Mouse (Mus musculus): ENCODE results near the gene Copb1. TPM values are rescaled to one million over a fixed set of nuclear protein-coding genes. Genes with fewer than 3 reads are reported as not detected.
A peak's percentile ranks its signal among the peaks of the same experiment; 100 is the strongest.

Gene Copb1
- total RNA-seq (2021), result 10 to 100 TPM; 22.0 to 26.8 TPM
- long read RNA-seq, experiment 1, transcript Copb1-201 (22 exons, 3,346 nt), result major isoform, 38 of 41 reads
- long read RNA-seq, experiment 1, partial matches to known transcripts, result 0 of 41 reads
- long read RNA-seq, experiment 1, other reads (novel, unspliced or antisense), result 3 of 41 reads
- long read RNA-seq, experiment 2, transcript Copb1-201 (22 exons, 3,346 nt), result major isoform, 33 of 35 reads
- long read RNA-seq, experiment 2, partial matches to known transcripts, result 0 of 35 reads
- long read RNA-seq, experiment 2, other reads (novel, unspliced or antisense), result 2 of 35 reads

GRCm38 (mm10) chr7:114253885-114254833 is at the start of gene Copb1:
TSS of gene Copb1 (minus strand) at chr7:114254711.
- Histone ChIP-seq H3K4me3 (peak within 1 kb of the TSS; percentile 84), H3K27ac (peak within 1 kb of the TSS; percentile 96)
- intact Hi-C loops (cut with DNase I), result loop anchor here (2.0 kb wide), 1 partner anchor 21 kb away; no protein-coding TSS in a partner anchor
- DNase-seq, result peak; percentile 95
- TF ChIP-seq CTCF (IDR thresholded peaks at IDR 0.05), result no peak; the same call in 1 of the 2 replicates

GRCm38 (mm10) chr7:114301293-114301782 is 46.8 kb upstream of the Copb1 start:
- intact Hi-C loops (cut with DNase I), result no loop called here
- TF ChIP-seq CTCF (IDR thresholded peaks at IDR 0.05), result no peak
- Histone ChIP-seq H3K4me3 (no peak overlapping the region), H3K27ac (no peak overlapping the region)
- DNase-seq, result no peak

GRCm38 (mm10) chr7:114300782-114301181 is 46.3 kb upstream of the Copb1 start:
- Histone ChIP-seq H3K4me3 (no peak overlapping the region), H3K27ac (no peak overlapping the region)
- no peak for TF ChIP-seq CTCF (IDR thresholded peaks at IDR 0.05)
- no peak for DNase-seq
- intact Hi-C loops (cut with DNase I), result no loop called here

- no peak for TF ChIP-seq CTCF (IDR thresholded peaks at IDR 0.05)
- intact Hi-C loops (cut with DNase I), result loop anchor here (10.0 kb wide), 1 partner anchor 116 kb away; the partner anchor contains the start of gene Pde3b
- DNase-seq, result no peak
- H3K27ac ChIP-seq, result no peak overlapping the region
- H3K4me3 ChIP-seq, result no peak overlapping the region
Observed at GRCm38 (mm10) chr7:114299247-114299646, 44.7 kb upstream of the Copb1 start.

- DNase-seq, result no peak
- H3K4me3 ChIP-seq, result no peak overlapping the region
- intact Hi-C loops (cut with DNase I), result loop anchor here (10.0 kb wide), 1 partner anchor 120 kb away; the partner anchor contains the start of gene Pde3b
- peak; percentile 36 for TF ChIP-seq CTCF (IDR thresholded peaks at IDR 0.05)
- H3K27ac ChIP-seq, result no peak overlapping the region
Observed at GRCm38 (mm10) chr7:114294698-114295097, 40.2 kb upstream of the Copb1 start.

GRCm38 (mm10) chr7:114293903-114294302 is 39.4 kb upstream of the Copb1 start:
- TF ChIP-seq CTCF (IDR thresholded peaks at IDR 0.05), result no peak
- no peak for DNase-seq
- Histone ChIP-seq H3K27ac (peak overlapping the region; percentile 82; the same call in 1 of the 2 replicates), H3K4me3 (no peak overlapping the region)
- intact Hi-C loops (cut with DNase I), result loop anchor here (10.0 kb wide), 1 partner anchor 121 kb away; the partner anchor contains the start of gene Pde3b

GRCm38 (mm10) chr7:114292501-114292971 is 38.0 kb upstream of the Copb1 start:
- Histone ChIP-seq H3K4me3 (peak overlapping the region; percentile 55), H3K27ac (peak overlapping the region; percentile 82)
- TF ChIP-seq CTCF (IDR thresholded peaks at IDR 0.05), result no peak
- intact Hi-C loops (cut with DNase I), result loop anchor here (10.0 kb wide), 1 partner anchor 122 kb away; the partner anchor contains the start of gene Pde3b
- peak; percentile 88 for DNase-seq

GRCm38 (mm10) chr7:114291461-114292335 is 37.2 kb upstream of the Copb1 start:
- Histone ChIP-seq H3K4me3 (peak overlapping the region; percentile 55; the same call in 1 of the 2 replicates), H3K27ac (peak overlapping the region; percentile 82)
- peak; percentile 27 for DNase-seq
- intact Hi-C loops (cut with DNase I), result loop anchor here (10.0 kb wide), 1 partner anchor 123 kb away; the partner anchor contains the start of gene Pde3b
- TF ChIP-seq CTCF (IDR thresholded peaks at IDR 0.05), result no peak

GRCm38 (mm10) chr7:114290078-114290506 is 35.6 kb upstream of the Copb1 start:
- no peak for DNase-seq
- Histone ChIP-seq H3K4me3 (no peak overlapping the region), H3K27ac (no peak overlapping the region)
- TF ChIP-seq CTCF (IDR thresholded peaks at IDR 0.05), result no peak
- intact Hi-C loops (cut with DNase I), result loop anchor here (10.0 kb wide), 1 partner anchor 125 kb away; the partner anchor contains the start of gene Pde3b

GRCm38 (mm10) chr7:114284296-114284910 is 29.9 kb upstream of the Copb1 start:
- Histone ChIP-seq H3K4me3 (no peak overlapping the region), H3K27ac (no peak overlapping the region)
- no peak for DNase-seq
- intact Hi-C loops (cut with DNase I), result no loop called here
- no peak for TF ChIP-seq CTCF (IDR thresholded peaks at IDR 0.05)

GRCm38 (mm10) chr7:114283006-114283405 is 28.5 kb upstream of the Copb1 start:
- Histone ChIP-seq H3K4me3 (no peak overlapping the region), H3K27ac (no peak overlapping the region)
- intact Hi-C loops (cut with DNase I), result no loop called here
- no peak for TF ChIP-seq CTCF (IDR thresholded peaks at IDR 0.05)
- no peak for DNase-seq

Data from gastrocnemius, adult 2 months (tissue).